Mouse (Mus musculus) gastrocnemius, postnatal 36 days (tissue): ENCODE data around the gene Smo. TPM values are rescaled to one million over a fixed set of nuclear protein-coding genes. Genes with fewer than 3 reads are reported as not detected.

ENCODE experiments used
- DNase-seq, 2 experiments: peaks; one replicate each; pipeline ENCODE4 v3.0.0; 2022
- intact Hi-C: fragments of 180-260 bp; cut with DNase I; formaldehyde crosslinking; loops from one replicate; pipeline ENCODE4 v1.15.1; 2025
- total RNA-seq, 2 experiments: library from RNA; stranded (reverse); gene quantifications; 2 replicates each; pipeline ENCODE4 v1.2.3; 2021

Smo gene
- total RNA-seq, 2 experiments from 2014 or later = 4.4 to 4.5 TPM

- intact Hi-C loops = no loop called here
- DNase-seq = no peak
These were observed 35.5 kb downstream of the Smo start for GRCm38 (mm10) chr6:29770672-29771321.

- DNase-seq = no peak
- intact Hi-C loops = no loop called here
These were observed 36.9 kb downstream of the Smo start for GRCm38 (mm10) chr6:29772236-29772635.

GRCm38 (mm10) chr6:29774161-29774560 is 38.9 kb downstream of the Smo start:
- intact Hi-C loops = no loop called here
- no peak for DNase-seq

DNA sequence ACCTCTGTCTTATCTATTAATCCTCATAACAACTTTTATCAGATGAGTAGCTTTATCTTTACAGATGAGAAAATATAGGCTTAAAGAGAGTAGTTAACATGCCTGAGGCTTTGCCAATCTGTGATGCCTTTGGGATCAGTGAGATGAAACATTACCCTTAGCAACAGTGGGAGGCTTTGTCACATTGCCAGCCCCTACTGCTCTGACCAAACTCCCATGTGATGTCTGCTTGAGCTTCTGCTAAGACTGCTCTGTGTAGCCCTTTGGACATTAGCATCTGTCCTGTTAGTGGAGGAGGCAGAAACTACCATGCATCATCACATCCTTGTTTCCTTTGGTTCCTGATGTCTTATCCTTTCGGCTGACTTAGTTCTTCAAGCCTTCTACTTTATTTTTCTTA is 40.3 kb downstream of the Smo start:
- no peak for DNase-seq
- intact Hi-C loops = no loop called here

DNA sequence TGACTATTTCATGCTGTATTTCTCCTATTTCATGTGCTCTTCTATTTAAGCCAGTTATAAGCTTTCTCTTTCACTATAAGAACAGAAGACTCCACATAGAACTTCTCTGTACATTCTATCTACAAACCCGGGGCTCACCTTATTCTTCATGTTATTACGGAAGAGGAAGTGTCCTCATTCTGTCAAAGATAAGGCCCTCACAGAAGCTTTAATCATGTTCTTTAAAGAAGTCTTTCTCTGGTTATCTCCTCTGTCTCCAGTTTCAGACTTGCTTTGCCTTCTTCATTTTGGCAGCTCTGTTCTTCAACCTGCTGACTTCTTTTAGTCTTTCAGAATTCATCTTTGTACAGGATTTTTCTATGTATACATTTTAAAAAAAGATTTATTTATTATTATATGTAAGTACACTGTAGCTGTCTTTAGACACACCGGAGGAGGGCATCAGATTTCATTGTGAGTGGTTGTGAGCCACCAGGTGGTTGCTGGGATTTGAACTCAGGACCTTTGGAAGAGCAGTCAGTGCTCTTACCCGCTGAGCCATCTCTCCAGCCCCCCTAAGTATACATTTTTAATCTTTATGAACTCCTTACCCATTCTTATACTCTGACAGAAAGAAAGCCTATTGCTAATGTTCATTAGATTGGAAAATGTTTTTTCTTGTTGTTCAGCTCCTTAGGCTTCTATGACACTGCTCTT is 41.4 kb downstream of the Smo start:
- intact Hi-C loops = no loop called here

GRCm38 (mm10) chr6:29777238-29777555 is 41.9 kb downstream of the Smo start:
- intact Hi-C loops = no loop called here
- DNase-seq = no peak

More for the DNA sequence above, 41.4 kb downstream of the Smo start:
- no peak for DNase-seq

GRCm38 (mm10) chr6:29780082-29780481 is 44.8 kb downstream of the Smo start:
- no peak for DNase-seq
- intact Hi-C loops = no loop called here

DNA sequence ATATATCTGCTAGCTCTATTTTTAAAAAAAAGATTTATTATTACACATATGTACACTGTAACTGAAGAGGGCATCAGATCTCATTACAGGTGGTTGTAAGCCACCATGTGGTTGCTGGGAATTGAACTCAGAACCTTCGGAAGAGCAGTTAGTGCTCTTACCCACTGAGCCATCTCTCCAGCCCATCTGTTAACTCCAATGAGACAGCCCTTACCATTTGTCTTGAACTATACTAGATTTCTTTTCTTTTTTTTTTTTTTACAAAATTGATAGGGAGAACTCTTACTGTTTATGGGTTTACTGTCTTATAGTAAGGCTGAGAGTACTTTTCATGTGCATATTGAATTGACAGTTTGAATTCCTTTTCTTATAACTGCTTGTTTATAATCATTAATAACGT is 45.3 kb downstream of the Smo start:
- intact Hi-C loops = no loop called here
- no peak for DNase-seq

DNA sequence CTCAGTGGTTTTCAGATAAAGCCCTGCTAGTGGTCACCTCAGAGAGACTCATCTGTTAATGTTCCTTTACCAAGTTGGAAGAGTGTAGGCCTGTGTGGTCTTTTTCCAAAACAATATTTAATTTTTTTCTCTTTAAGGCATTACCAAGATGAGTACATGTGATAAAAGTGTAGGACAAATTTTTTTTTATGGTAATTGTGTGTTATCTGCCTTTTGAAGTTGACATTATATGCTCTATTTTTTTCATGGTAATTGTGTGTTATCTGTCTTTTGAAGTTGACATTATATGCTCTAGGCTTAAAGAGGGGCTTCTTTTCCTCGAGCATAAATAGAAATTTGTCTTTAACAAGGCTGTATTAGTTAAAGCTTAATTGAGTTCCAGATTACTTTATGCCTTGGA is 46.9 kb downstream of the Smo start:
- intact Hi-C loops = no loop called here
- no peak for DNase-seq

DNA sequence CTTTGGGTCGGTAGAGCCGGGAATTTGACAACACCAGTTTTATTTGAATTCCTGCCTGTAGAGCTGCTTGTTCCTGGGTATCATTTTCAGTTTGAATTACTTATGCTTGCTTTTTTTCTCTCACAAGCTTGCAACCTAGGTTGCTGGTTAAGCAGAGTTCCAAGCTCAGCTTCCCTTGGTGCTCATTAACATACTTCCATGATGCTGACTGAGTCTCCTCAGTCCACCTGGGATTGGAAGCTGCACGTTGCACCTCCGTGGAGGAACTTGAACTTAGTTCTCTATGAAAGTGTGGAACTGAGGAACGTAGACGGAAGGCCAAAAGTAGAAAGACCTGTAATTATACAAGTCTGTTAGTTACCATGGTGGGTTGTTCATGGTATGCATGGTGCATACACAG is 48.7 kb downstream of the Smo start:
- DNase-seq = no peak
- intact Hi-C loops = no loop called here

DNA sequence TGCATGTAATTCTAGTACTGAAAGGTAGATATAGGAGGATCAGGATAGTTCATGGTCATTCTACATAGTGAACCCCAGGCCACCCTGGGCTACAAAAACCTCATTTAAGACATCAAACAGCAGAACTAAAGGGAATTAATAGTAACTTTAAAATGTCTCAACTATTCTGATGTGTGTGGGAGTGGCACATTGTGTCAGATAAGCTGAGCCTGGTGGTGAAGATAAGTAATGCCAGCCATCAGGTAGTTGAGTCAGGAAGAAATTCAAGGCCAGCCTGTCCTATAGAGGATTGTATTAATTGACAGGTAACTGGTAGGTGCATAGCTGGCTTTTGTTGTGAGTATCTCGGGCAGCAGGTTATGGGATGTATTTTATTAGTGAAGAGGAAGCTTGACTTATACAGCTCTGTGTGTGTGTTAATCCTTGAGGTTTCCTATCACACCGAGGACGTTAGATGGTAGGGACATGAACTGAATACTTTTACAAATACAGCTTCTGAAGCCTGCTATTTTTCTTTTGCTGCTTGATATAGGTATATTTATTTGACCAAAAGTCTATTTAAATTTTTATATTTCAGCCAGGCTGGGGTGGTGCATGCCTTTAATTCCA is 49.2 kb downstream of the Smo start:
- no peak for DNase-seq
- intact Hi-C loops = no loop called here

- DNase-seq = no peak
- intact Hi-C loops = no loop called here
These were observed 50.5 kb downstream of the Smo start for GRCm38 (mm10) chr6:29785759-29786158.

DNA sequence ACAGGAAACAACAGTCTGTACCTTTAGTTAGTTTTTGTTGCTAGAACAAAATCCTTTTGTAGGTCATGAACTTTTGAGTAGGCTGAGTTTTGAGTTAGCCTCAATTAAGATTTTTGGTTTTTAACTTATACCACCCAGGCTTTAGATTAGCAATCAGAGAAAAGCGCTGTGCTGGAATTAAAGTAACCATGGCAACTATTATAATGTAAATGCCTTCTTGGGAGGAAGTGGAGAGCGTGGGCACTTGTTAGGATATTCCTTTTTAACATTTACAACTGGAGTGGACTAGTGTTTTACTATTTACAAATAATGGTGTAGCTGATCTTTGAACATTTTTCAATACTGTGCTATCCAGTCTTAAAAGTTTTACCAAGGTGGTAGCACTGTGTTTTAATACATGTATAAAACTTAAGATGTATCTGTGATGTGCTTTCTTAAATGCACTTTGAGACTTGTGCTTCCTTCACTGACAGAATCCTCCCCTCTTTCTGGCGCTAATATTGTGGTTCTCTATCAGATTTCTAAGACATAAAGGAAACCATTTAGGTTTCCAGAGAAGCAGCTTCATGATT is 53.6 kb downstream of the Smo start:
- no peak for DNase-seq
- intact Hi-C loops = no loop called here

DNA sequence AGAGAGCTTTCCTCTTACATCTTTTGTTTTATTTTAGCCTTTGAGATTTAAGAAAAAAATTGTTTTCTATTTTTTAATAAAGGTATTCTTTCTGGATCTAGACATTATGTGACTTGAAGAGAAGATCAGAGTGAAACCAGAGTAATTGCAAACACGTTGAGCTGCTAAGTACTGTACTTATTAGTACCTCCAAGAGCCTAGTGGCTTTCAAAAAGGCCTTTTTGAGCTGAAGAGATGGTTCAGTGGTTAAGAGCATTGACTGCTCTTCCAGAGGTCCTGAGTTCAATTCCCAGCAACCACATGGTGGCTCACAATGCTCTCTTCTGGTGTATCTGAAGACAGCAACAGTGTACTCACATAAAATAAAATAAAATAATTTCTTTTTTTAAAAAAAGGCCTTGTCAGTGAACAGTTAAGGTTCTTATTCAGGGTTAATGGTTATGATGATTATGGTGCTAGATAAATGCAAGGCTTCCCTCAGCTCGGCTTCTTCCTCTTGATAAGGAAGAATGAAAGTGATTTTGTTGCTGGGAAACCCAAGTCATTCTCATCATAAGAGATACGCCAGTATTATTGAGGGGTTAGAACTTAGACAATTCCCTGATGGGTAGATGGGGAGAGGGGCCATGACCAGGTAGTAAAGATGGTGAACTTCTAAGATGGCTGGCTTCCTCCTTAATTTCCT is 54.9 kb downstream of the Smo start:
- intact Hi-C loops = no loop called here
- no peak for DNase-seq

DNA sequence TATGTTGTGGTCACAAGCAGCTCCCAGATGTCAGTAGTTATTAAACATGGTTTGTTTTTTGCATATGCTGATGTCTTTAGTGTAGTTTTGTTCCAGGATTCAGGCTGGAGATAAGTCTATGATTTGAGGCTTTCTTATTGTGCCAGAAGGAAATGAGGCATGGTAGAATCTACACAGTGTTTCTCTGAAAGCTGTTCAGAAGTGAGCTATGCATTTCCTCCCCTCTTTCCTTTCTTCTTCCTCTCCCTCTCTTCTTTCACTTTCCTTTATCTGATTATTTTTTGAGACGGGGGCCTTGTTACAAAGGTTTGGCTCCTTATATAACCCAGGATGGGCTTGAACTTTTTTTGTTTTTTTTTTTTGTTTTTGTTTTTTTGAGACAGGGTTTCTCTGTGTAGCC is 58.2 kb downstream of the Smo start:
- DNase-seq = no peak
- intact Hi-C loops = no loop called here

GRCm38 (mm10) chr6:29794582-29794981 is 59.3 kb downstream of the Smo start:
- intact Hi-C loops = no loop called here
- DNase-seq = no peak

- DNase-seq = no peak
- intact Hi-C loops = no loop called here
These were observed 67.7 kb downstream of the Smo start for GRCm38 (mm10) chr6:29802979-29803378.

- no peak for DNase-seq
- intact Hi-C loops = no loop called here
These were observed 68.7 kb downstream of the Smo start for GRCm38 (mm10) chr6:29804006-29804405.

DNA sequence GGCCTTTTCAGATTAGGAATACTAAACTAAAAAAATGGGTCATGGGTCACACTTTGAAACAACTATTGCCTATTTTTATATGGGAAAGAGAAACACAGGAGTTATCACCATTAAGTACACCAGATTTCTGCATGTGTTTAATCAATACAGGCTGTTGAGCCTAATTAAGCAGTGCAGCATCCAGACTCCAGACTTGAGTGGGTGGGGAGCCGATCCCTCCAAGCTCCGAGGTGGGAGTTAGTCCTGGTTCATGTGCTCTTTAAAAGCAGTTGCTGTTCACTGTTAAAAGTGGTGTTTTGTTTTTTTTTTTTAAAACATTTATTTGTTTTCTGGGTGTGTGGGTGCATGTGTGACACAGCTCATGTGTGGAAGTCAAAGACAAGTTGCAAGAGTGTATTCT is 70.1 kb downstream of the Smo start:
- intact Hi-C loops = no loop called here
- no peak for DNase-seq
